Mouse (Mus musculus) urinary bladder, postnatal 36 days (tissue): ENCODE data around the gene Ankrd11.

Experiments
- DNase-seq, 2 experiments: peaks; one replicate each; pipeline ENCODE4 v3.0.0; 2022; ENCODE audit warnings: low spot score in 2 of 2, mixed read lengths in 1 of 2

The Ankrd11 gene

GRCm38 (mm10) chr8:122896317-122896716, 145.8 kb downstream of the Ankrd11 start:
- no peak for DNase-seq

DNA sequence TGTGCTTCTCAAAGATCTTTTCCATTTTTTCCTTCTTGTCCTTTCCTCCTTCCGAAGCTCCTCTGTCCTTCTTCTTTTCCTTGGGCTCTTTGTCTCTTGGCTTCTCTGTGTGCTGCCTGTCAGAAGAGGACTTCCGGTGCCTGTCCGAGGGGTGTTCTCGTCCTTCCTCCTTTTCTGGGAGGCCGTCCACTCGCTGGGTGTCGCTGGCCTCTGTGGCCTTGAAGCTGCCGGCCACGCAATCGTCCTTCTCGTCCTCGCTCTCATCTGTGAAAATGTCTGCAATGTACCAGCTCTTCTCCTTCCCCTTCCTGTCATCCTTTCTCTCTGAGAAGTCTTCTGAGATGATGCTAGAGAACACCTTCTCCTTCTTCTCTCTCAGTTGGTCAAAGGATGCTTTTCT, 148.6 kb downstream of the Ankrd11 start:
- DNase-seq, result no peak

DNA sequence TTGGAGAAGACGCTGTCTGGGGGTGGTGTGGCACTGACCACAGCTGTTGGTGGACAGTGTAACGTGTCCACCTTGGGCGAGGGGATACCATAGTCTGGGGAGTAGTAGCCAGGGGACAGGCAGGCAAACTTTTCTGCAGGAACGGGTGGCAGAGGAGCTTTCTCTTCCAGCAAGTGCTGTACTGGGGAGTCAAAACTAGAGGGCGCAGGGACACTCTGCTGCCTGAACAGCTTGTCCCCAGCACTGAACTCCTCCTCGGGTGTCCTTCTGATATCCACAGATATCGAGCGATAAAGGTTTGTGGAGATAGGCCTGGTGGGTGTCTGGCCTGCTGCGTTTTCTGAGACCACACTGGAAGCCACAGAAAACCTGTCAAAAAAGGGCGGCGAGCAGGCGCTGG, 150.6 kb downstream of the Ankrd11 start:
- no peak for DNase-seq

DNA sequence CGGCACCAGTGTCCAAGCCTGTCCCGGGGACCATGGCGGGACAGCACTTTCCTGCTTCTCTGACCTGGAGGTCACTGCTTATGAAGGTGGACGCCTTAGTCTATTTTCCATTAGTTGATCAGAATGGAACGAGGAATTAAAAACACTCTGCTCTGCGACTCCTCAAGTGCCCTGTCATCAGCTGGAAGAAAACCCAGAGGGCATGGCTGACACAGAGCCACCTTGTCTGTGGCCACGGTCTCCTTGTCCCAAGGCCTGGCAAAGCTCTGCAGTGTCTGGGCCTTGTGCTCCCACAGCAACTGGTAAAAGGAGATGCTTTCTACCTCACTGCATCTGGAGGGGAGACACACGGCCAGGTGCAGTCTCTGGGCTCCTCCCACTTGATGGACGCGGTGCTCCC, 158.4 kb downstream of the Ankrd11 start:
- DNase-seq, result no peak

DNA sequence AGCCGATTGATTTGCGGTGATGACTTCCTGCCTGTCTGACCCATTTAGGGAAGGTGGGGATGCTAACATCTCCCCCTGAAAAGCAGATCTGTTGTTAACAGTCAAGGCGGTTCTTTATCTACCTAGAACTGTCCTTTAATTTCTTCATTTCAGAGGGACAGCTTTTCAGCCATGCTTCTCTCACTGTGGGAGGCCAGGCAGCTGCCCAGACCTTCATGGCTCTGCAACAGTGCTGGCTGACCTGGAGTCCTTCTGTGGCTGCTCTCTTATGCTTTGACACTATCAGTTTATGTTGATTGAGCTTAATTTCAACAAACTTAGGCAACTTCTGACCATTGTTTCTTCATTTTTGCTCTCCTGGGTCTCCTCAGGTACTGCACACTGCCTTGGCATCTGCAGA, 161.8 kb downstream of the Ankrd11 start:
- no peak for DNase-seq

GRCm38 (mm10) chr8:122878231-122878630, 163.8 kb downstream of the Ankrd11 start:
- no peak for DNase-seq

DNA sequence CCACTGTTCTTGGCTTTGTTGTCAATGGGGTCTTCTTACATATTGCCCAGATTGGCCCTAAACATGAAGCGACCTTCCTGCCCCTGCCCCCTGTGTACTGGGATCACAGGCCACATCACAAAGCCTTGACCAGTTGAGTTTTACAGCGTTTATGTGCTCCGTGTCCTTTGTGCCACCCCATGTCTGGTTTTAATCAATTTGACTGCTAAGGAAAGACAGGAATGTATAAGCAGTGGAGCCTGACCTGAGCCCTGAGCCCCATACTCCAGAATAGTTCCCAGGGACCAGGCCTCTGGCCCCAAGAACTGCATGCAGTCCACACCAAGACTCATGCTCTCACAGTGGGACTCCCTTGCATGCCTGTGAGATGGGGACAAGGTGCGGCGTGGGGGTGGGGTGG, 166.9 kb downstream of the Ankrd11 start:
- no peak for DNase-seq

GRCm38 (mm10) chr8:122873171-122873570, 168.9 kb downstream of the Ankrd11 start:
- no peak for DNase-seq

GRCm38 (mm10) chr8:122871663-122872062, 170.4 kb downstream of the Ankrd11 start:
- DNase-seq, result no peak

GRCm38 (mm10) chr8:122870377-122870863, 171.7 kb downstream of the Ankrd11 start:
- DNase-seq, result peak; percentile 13 to 42

DNA sequence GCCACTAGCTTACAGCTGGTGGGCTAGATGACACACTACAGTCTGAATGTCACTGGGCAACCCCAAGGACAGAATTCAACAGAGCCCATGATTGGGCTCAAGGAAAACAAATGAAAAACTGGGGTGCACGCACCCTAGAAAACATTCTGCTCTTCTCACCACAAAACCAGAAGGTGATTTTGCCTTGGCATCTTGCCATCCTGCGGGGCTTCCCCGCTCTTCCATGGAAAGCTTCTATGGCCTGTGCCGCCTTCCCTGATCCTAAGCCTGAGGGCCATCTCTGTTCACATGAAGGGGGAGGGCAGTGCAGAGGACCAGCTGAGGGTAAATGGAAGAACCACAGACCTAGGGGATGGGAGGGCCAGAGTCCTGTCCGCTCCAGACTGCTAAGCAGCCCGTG, 174.1 kb downstream of the Ankrd11 start:
- no peak for DNase-seq

DNA sequence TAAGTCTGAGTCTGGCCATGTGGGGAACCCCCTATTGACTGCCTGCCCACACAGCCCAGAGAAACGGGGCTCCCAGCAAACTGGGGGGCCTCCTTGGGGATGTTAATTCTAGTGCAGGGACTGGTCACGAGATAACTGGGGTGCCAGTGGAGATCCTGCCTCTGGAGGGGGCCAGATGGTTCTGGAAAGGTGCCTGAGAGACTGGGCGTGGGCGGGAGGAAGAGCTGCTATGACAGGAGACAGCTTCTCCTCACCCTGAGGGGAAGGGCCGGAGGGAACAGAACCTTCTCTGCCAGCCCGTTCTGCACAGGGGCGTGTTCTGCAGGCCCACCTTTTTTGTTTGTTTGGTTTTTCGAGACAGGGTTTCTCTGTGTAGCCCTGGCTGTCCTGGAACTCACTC, 175.8 kb downstream of the Ankrd11 start:
- no peak for DNase-seq

DNA sequence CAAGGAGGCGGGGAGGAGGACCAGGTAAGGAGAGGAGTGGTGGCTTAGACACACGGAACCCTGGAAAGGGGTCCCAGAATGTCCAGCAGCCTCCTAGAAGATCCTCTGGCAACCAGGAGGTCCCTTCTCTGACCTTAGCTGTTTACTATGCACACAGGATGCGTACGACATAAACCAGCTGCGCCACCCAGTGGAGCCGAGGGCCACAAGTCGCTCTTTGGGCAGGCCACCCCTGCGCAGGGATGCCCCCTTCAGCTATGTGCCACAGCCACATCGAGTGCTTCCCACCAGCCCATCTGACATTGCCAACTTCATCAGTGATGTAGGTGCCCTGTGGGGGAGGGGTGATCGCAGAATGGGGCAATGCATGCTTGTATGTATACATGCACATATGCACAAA, 176.6 kb downstream of the Ankrd11 start:
- no peak for DNase-seq

DNA sequence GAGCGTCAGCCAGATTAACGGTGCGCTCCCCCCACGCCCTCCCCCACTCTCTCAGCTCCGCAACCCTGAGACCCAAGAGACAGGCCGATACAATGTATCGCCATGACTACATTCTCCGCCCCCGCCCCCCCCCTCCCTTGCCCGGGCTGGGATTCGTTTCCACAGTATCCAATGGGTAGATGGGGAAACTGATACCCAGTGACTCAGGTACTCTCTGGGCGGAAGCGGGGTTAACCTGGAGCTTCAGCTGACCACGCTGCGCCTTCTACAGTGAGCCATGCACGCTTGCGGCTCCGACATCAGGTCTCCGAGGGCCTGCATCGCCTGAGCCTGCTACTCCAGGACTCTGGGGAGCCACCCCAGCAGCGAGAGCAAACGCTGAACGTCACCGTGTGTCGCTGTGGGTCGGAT, 177.4 kb downstream of the Ankrd11 start:
- no peak for DNase-seq

DNA sequence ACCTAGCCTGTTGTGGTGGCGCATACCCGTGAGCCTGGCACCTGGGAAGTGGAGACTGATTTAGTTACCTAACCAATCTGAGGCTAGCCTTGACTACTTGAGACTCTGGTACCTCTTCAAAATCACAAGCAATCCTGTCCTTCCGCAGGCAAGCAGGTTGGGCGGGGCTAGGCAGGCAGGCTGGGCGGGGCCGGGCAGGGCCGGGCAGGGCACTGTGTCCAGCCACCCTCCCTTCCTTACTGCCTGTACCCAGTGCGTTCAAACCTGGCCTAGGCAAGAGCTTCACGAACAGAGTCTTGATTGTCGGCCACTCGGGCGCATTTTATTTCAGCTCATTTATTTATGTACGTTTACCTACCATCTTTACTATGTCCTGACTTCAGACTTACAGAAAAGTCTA, 182.2 kb downstream of the Ankrd11 start:
- DNase-seq, result no peak

DNA sequence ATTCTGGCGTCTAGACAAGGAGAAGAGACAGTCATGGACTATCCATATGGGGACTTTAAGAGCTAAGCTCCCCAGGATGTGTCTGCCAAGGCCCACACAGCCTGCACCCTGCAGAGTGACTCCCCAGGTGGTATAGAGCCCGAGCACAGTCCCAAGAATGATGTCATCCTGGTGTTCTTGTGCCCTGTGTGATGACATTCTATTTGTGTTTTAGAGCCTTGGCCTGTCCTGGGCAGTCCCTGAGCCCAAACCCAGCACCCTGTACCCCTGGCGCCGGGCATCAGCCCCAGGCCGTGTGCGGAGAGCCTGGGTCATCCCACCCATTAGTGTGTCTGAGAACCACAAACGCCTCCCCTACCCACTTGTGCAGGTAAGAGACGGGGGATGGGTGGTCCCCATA, 185.8 kb downstream of the Ankrd11 start:
- no peak for DNase-seq

- DNase-seq, result no peak
Measured at GRCm38 (mm10) chr8:122855123-122855522, 187.0 kb downstream of the Ankrd11 start.

DNA sequence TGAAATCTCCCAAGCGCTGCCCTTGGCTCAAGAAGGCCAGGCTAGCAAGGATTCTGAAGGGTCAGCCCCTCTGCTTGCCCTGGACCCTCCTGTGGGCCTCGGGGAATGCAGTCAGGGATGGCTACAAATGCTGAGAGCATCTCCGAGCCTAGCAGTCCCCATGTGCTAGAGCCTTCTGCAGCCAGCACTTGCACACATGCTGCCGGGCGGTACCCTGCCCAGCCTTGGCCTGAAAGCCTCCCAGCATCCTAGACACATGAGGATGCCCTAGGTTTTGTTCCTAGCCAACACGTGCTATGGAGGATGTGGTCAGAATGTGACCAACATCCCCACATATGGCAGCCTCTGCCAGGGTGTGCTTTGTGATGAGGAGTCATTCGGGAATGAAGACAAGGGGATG, 187.7 kb downstream of the Ankrd11 start:
- DNase-seq, result no peak

- DNase-seq, result no peak
Measured at GRCm38 (mm10) chr8:122853340-122853771, 188.7 kb downstream of the Ankrd11 start.

DNA sequence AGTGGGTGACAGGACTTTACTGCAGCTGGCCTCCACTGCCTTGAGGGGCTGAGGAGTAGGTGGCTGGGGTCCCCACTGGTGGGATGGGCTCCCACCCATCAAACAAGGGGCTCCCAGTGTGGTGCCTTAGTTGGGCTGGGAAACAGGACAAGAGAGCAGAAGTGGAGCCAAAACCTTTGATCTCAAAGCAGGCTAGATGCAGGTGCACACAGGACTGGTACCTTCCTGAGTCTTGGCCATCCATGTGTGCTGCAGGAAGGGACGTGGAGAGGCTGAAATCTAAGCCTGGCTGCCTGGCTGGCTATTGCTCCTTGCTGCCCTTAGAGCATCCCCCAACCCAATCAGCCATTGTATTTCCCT, 189.6 kb downstream of the Ankrd11 start:
- no peak for DNase-seq

GRCm38 (mm10) chr8:122851692-122852545, 190.2 kb downstream of the Ankrd11 start:
- DNase-seq, result no peak

GRCm38 (mm10) chr8:122850641-122851240, 191.3 kb downstream of the Ankrd11 start:
- DNase-seq, result no peak
